Mouse (Mus musculus): Measurements from ENCODE around the gene Afap1.

Afap1 gene

DNA sequence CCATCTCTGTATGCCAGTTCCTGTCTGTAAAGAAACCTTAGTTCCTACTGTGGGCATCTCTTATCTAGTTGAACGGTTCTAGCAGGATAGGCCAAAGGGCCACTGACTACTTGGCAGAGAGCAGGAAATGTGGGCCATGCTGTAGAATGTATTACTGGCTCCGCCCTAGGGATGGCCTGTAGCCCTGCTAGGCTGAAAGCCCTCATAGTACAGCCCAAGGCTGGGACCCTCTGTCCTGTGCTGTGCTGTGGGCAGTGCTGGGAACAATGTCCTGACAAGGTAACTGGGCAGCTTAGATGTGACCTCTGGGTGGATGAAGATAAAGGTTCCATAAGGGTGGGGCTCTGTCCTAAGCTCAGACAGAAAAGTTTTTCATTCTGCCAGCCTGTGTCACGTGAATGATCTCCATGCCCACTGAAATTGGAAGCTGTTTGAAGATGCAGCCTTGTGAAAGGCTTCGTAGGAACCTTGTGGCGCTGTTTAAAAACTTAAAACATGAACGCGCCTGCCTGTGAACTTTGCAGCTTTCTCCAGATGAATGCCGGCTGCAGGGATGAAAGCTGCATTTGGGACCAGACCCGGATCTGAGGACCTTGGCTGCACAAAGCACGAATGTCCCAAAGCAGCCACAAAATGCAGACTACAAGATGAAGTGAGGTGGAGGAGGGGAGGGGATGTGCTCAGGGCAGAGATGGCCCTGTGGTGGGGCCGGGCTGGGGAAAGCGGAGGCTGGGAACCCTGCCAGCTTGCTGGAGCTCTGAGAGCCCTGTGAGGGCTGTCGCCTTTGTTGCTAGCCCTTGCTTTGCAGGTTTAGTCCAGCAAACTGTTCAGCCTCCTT, 147.5 kb downstream of the Afap1 start:
- no peak for DNase-seq (ENCODE audit: low spot score)

DNA sequence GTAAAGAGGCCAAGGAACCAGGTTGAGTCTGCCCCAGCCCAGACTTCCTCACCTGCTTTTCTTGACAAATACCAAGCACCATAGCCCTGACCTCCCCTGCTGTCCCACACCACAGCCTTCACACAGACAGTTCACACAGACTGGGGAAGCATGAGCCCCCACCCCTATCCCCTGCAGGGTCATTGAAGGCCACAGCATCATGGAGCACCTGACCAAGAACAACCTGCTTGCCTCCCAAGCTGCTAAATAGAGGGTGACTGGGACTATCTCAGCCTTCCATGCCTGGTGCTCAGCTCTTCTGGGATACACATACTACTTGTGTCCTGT, 148.1 kb downstream of the Afap1 start:
- no peak for DNase-seq (ENCODE audit: low spot score)

DNA sequence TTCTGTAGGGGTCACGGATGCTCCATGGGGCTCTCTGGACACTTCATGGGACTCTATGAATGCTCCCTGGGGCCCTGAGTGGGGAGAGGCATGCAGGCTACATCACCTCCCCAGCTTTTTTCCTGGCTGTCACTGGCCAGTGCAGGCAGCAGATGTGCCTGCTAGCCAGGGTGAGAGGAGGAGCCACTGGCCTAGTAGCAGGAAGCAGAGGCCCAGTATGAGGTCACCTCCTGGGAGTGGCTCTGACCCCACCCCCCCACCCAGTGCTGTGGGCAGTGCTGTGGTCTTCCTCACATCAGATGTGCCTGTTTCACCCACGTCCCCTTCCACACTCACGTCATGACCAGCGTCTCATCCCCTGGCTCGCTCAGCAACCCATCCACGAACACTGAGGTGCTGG, 148.6 kb downstream of the Afap1 start:
- DNase-seq (ENCODE audit: low spot score): no peak

DNA sequence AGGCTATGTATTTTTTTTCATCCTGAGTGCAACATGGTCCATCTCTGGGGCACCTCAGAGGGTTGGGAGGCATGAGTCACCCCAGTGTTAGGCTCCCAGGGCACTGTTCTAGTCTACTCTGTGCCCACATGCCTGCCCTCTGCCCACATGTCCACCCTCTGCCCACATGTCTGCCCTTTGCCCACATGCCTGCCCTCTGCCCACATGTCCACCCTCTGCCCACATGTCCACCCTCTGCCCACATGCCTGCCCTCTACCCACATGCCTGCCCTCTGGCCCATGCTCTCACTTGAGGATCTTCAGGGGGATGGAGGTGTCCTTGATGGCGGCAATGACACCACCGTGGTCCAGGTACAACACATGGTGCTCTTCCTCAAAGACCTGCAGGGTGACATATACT, 150.0 kb downstream of the Afap1 start:
- DNase-seq (ENCODE audit: low spot score): no peak
